Mouse (Mus musculus): ENCODE measurements around the gene Ly6g6d.
A peak's percentile ranks its signal among the peaks of the same experiment; 100 is the strongest.
"Not testable (repeated sequence)": the region's sequence is repeated elsewhere in the genome, so short reads cannot be mapped to it uniquely, and the experiment has no call there.

The Ly6g6d gene

DNA sequence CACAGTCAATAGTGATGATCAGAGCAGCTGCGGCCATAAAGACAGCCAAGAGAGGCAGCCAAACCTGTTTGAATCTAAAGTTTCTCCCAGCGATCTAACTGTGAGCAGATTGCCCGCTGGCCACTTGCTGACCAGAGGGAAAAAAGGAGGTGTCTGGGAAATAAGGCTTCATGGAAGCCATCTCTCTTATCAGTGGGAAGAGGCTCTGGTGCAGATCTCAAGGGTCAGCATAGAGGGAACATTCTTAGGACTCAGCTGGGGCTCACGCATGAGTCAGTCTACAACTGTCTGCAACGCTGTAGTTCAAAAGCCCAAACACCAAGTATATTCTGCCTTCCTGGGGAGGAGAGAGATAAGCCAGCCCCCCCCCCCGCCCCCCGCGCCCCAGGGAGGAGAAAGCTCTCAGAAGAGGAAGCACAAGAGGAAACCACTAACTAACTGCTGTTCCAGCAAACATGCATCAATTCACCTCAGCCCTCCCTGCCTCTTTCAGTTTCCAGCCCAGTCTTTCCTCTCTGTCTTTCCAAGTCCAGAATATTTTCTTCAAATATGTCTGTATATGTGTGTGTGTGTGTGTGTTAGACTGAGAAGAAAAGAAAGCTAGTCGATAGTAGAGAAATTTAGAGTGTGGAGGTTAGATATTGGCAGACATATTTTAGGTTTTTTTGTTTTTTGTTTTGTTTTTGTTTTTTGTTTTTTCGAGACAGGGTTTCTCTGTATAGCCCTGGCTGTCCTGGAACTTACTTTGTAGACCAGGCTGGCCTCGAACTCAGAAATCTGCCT lies 29.5 kb downstream of the Ly6g6d start:
- DNase-seq (ENCODE audit: low spot score in 2 of 2): no peak

DNA sequence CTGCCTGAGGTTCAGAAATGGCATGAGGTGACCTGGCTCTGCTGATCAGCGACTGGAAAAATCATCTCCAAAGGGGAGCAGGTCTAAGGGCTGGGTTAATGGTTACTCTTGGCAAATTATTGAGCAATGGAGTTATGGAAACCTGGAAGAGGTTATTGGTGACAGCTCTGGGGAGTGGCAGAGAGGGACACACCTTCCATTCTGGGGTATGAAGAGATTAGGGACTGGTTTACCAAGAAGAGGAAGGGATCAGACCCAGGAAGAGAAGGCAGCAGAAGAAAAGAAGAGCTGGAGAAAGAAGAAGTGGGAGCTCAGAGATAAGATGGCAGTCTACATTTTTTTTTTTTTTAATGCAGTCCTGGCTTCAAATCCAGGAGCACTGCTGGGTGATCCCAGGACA lies 30.2 kb downstream of the Ly6g6d start:
- no peak for DNase-seq (ENCODE audit: low spot score in 2 of 2)

DNA sequence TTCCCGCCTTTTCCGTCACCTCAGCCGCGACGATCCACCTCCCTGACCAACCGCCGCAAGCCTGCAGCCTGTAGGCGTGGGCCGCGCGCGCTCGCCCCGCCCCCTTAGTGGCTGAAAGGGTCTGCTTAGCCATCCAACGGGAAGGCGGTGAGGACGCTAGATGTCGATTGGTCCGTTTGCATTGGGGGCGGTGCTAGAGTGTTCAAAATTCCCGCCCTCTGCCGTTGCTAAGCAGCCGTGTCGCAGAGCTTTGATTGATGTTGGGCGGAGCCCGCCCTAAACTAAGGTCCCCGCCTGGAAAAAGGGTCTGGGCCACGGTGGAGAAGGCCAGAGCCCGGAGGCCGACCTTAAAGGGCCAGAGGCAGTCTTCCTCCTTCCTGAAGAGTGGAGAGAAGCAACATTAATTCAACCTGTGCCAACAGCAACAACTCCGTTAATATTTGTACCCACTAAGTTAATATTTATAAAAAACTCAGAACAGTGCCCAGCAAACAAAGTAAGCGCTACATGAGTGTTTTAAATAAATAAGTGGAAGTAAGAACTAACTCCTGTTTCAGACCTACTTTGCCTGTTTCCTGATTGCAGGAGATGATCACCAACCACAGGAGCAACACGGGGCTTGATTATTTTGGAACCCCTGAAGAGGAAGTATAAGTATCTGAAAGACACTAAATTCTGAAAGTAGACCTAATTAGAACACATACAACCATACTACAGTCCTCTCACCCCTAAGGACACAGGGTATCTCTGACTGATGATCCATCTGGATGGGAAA lies 31.0 kb downstream of the Ly6g6d start, which contains the start of gene Msh5:
Gene Msh5, minus strand, starts transcription at position 65 of the 775 bp plus-strand sequence.
- peak; percentile 95 to 96 for DNase-seq (ENCODE audit: low spot score in 2 of 2)

DNA sequence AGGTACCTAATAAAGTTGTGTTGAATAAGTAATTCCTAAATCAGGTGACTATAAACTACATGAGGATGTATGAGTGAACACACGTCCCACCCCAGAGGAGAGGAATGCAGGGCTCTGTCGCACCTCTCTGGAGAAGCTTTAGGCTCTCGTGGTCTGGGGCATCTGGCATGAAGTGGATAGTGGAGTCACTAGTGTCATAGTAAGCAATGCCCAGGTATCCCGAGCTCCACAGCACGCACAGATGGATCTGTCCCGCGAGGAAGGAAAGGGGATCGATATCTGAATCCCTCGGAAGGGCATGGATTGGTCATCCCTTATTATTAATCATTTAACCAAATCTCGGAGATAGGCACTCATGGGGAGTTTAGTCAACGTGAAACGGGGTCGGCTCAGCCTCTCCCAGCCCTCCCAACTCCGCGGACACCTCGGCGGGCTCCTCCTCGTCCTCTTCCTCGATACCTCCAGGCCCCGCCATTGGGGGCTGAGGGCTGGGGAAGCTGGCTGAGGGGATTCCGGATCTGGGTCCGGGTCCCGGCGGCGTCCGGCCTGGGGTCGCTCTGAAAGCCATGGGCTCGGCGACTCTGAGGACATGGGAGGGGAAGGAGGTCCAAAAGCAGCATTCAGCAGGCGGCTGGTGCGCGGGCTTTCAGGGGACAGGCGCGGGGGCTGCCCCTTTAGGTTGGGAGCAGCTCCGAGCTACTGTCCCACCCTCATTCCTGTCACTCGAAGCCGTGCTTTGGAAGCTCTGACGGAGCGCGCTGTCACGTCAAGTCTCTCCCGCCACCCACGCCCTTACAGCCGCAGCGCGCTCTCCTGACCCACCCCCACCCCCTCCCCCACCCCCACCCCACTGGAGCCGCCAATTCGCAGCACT lies 31.8 kb downstream of the Ly6g6d start:
- DNase-seq (ENCODE audit: low spot score in 2 of 2): no peak

DNA sequence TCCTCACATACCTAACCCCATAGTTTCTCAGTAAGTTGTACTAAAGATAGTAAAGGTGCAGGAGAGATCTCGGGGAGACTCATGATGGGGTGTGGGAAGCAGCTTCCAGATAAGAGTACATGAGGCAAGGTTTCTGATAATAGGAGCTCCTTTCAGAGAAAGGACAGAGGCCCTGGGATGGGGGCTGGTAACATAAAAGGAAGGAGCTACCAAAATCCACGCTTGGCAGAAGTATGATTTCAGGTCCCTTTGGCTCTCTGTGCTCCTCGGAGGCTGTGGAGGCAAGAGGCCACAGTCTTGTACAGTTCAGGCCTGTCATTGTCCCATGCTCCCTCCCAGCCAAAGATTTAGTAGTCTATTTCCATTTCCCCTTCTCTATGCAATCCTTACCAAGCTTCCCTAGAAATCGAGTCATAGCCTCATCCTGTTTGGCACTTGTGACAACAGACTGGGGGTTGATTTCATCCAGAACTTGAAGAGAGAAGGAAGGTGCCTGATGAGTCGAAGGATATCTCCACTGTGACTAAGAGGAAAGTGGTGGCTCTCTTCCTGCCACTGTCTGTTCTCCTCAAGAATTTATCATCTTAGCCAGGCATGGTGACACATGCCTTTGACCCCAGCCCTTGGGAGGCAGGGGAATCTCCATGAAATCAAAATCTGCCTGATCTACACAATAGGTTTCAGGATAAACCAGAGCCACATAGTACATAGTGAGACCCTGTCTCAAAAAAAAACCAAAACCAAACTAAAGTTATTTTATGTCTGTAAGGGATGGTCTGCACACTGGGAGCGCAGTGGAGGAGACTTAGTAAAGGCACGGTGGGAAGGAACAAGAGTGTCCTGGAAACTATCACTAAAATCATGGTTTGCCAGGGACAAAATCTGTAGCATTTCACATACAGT lies 32.7 kb downstream of the Ly6g6d start:
- no peak for DNase-seq (ENCODE audit: low spot score in 2 of 2)

DNA sequence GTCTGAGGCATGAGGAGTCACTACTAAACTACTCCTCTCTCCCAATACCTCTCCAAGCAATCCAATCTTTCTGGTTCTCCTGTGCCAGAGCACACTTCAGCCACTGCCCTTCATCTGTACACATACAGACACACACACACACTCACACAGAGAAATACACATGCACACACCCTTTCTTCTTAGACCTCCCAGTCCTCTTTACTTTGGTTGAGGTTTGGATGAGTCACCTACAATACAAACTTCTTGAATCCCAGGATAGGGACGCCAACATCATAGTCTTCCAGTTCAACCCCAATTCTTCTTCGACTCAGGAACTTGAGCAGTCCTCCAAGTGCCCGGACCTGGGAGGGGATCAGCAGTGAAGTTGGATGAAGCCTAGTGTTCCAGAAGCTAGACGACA lies 34.1 kb downstream of the Ly6g6d start:
- DNase-seq (ENCODE audit: low spot score in 2 of 2): no peak

DNA sequence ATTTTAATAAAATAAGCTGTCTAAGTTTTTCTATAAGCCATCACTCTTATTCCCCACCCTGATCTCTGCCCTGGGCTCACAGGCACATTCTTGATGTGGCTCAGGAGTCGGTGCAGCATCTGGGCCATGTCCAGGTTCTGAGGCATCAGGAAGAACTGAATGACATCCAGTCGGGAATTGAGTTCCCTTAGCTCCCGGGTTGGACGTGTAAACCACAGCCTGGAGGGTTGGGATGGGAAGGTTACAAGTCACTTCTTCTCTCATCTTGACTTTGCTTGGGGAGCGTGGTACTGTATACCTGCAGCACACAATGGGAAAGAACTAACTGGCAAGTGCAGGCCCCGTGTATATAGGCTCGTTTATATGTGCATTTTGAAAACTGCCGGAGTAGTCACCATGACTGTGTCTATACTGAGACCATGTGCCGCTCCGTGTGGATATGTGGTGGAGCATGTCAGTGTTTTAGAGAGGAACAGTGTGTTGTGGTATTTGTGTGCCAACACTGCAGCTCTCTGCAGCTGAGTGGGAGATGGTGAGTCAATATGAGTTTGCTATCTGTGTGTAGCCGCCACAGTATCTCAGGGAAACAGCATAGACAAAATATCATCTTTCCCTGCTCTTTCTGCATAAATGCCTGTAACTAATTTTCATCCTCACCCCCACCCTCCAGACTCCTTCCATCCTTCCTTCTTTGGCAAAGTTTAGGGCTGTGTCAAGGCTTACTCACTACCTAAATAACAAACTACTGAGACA lies 38.6 kb downstream of the Ly6g6d start:
- no peak for DNase-seq (ENCODE audit: low spot score in 2 of 2)

DNA sequence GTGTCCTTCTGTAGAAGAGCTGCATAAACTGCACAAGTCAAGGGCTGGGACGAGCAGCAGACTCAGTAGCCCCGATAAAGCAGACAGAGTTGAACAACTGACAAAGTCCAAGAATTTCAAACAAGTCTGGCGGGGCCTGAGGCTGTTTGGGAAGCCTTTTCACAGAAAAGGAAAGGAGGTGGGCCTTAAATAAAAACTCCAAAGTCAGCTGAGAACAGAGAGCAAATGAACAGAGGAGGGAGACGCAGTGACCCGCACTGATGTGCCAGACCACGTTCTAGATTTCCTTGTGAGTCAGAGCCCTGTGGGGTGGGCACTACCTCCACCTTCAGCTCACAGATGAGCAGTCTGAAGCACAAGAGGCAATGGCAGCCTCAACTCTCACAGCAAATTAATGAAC lies 43.0 kb downstream of the Ly6g6d start:
- no peak for DNase-seq (ENCODE audit: low spot score in 2 of 2)

DNA sequence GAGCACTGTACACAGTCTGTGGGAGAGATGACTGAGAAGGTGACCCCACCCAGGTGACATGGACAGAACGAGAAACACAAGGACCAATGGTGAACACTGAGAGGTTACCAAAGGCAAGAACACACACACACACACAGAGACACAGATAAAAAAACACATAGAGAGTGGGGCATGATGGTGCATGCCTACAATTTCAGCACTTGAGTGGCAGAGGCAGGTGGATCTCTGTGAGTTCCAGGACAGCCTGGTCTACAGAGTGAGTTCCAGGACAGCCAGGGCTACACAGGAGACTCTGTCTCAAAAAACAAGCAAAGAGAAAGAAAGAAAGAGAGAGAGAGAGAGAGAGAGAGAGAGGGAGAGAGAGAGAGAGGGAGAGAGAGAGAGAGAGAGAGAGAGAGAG lies 44.2 kb downstream of the Ly6g6d start:
- not testable (repeated sequence) for DNase-seq (ENCODE audit: low spot score in 2 of 2)

DNA sequence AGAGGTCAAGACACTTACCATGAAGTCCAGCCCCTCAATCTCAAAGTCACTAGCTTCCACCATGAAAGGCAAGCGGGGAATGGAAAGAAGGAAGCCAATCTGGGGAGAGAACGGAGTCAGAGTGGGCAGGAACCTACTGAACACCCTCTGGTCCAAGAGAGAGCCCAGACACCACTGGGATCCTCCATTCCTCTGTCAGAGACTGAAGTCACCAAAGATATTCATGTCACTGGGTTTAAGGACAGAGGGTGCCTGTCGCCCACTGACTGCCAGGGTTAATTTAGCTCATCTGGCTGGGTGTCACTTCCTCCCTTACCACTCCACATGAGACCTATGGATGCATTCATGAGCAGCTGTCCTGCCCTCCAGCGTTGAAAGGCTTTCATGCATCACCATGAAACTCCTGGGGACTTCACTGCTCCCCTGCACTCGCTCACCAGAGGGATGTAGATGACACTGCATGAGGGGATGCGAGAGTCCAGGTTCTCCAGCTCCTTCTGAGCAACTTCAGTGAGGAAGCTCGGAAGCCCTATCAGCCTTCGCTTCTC lies 45.5 kb downstream of the Ly6g6d start:
- no peak for DNase-seq (ENCODE audit: low spot score in 2 of 2)

DNA sequence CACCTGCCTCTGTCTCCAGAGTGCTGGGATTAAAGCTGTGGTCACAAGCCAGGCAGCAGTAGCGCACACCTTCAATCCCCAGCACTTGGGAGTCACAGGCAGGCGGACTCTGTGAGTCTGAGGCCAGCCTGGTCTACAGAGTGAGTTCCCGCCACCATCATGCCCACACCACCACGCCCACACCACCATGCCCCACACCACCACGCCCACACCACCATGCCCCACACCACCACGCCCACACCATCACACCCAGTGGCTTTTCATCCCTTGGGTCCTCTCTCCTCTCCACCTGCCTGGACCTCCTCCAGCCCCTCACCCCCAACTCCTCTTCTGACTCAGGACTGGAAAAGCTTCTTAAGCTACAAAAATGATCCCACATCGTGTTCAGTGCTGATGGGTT lies 46.0 kb downstream of the Ly6g6d start:
- DNase-seq (ENCODE audit: low spot score in 2 of 2): no peak

DNA sequence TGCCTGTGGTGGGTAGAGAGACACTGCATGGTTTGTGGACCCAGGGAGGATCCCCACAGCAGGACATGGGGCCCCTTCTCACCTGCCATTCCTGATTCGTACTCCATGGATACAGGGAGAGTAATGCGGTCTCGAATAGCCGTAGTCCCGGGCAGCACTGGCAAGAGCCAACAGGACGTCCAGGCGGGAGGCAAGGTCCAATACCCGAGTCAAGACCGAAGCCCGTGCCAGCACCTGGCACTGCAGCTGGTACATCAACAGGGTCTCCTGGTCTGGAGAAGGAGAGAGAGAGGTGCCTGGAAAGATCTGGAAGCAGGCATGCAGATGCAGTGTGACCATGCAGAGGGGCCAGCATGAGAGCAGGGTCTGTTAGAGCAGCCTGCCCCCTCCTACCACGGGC lies 46.6 kb downstream of the Ly6g6d start:
- no peak for DNase-seq (ENCODE audit: low spot score in 2 of 2)

DNA sequence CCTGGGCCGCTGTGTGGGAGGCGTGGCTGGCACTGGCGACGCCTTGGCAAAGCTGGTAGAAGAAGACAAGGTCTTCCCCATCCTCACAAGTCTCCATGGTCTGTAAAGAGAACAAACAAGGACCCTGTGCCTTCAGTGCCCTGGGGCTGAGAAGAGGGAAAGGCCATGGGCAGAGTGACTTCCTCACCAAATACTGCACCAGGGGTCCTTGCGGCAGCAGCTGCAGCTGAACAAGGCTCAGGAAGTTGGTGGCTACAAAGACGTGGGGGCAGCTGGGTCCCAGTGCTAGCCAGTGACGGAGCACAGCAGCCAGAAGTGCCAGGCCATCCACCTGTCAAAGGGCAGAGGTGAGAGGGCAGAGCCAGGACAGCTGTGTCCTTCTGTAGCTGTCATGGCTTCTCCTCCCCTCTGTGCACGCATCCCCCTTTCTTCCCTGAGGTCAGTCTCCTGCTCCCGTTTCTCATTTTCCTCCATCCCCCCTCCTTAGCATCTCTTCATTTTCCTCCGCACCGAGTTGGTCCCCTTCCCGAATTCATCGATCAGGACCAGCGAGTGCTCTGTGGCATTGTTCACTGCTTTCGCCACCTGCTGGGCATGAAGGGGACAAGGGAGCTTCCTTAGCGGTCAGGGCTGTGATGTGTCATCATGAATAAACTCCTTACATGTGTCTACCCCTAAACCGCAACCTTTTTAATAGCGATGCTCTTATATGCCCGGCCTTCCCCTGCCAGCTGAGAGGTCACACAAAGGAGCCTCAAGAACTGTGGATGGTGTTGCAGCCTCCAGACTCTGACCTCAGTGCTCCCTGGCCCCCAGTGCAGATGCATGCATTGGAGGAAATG lies 48.0 kb downstream of the Ly6g6d start:
- DNase-seq (ENCODE audit: low spot score in 2 of 2): no peak

DNA sequence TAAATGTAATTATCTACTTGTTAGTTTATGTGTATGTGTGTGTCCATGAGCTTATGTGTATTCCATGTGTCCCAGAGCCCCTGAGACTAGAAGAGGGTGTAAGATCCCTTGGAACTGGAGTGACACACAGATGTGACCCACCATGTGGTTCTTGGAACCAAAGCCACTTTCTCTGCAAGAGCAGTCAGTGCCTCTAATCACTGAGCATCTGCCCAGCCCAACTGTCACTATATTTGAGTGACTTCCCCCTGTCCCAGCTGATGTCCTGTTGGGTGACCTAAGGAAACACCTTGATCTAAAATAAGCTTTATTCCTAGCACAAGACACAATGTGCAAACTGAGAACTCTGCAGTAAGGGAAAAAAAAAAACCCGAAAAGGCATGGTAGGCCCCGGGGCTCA lies 49.5 kb downstream of the Ly6g6d start:
- no peak for DNase-seq (ENCODE audit: low spot score in 2 of 2)

DNA sequence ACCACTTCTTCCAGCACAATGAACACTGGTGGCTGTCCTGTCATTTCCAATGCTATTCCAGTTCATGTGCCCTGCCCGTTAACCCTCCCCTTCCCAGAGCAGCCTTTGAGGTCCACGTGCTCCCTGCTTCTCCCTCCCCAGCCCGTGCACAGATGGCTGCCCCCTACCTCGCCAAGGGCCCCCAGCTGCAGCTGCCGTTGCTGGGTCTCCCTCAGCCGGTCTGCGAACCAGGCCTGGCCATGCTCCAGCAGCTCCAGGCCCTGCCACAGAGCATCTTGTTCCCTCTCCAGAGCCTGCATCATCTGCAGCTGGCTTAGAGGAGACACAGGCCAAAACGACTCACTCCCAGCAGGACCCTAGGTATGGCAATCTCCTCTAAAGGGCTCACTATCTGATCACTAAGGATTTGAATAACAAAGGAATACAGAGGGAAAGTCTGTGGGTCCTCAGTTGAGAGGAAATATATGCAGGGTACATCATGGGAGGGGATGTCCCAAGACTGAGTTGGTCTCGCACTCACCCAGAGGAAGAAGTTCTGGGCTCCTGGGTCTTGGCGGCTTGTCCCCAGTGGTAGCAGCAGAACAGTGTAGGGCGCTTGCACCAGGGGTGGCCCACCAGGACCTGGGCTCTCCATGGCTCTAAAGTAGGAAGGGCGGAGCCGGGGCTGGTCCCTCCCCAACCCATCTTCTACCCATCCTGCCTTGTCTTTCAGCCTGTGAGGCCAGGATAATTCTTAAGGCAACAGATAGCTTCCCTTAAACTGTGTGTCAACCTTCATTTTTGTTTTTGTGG lies 50.4 kb downstream of the Ly6g6d start, which contains the start of gene Sapcd1:
Gene Sapcd1, minus strand, starts transcription at position 740 of the 792 bp plus-strand sequence.
- DNase-seq (ENCODE audit: low spot score in 2 of 2): peak; percentile 48 to 71

DNA sequence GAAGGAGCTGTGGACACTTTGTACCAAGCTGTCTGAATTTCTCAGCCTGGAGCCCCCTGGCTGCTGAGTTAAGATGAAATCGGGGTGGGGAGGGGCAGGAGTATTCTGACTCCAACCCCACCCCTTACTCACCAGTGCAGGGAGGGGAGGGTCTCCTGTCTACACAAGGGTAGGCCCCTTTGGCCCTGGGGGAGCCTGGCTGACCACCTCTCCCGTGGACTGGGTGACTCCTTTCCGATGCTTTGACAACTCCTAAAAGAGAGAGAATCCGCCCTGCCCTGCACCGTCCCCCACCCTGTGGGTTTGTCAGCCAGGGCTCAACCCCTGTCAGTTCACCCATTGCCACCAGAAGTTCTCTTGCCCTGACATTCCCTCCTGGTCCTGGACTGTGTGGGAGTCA lies 51.7 kb downstream of the Ly6g6d start:
- DNase-seq (ENCODE audit: low spot score in 2 of 2): no peak

DNA sequence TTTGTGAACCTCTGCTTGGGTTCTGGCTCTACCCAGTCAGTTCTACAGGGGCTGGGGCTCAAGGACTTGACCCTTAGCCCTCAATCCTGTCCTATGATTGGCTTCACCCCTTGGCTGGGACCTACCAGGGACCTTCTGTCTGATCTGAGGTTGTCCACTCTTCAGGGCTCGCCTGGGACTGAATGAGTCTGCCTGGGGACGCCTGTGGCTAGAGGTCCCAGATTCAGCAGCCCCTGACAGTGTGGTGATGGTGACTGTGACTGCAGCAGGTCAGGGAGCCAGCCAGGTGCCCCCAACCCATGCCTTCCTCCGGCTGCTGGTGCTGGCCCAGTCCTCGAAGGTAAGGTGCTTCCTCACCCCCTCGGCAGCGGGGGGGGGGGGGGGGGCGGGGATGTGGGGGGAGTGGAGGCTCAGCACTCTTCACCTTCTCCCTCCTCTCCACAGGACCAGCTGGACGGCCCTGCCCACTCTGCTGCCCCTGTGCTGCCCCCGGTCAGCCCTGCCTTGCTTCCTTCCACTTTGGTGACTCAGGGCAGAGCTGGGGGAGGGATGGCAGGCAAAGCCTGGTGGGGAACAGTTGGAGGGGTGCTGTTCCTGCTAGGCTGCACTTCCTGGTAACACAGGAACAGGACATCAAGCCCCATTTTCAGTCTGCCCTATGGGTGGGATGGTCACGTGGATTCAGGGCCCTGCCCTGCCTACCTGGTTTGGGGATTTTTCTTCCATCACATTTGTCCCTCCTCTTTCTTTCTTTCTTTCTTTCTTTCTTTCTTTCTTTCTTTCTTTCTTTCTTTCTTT lies 53.0 kb downstream of the Ly6g6d start:
- no peak for DNase-seq (ENCODE audit: low spot score in 2 of 2)
